Mouse (Mus musculus) gastrocnemius, adult 8-10 months (tissue): ENCODE results near the gene Tmem125. TPM values are rescaled to one million over a fixed set of nuclear protein-coding genes. Genes with fewer than 3 reads are reported as not detected.

Experiments used
- DNase-seq, 2 experiments: peaks; one replicate each; pipeline ENCODE4 v3.0.0; 2022; ENCODE audit warnings: low spot score in 2 of 2
- total RNA-seq, 4 experiments: library from RNA; stranded (reverse); gene quantifications; 2 replicates each; pipeline ENCODE4 v1.2.4; 2022

Tmem125 gene
- not detected for total RNA-seq

GRCm38 (mm10) chr4:118543592-118544260, at the start of gene Tmem125:
Gene Tmem125 (minus strand): TSS chr4:118544044.
- no peak for DNase-seq

GRCm38 (mm10) chr4:118589733-118590130, 45.9 kb upstream of the Tmem125 start:
- DNase-seq = no peak

- no peak for DNase-seq
These were observed 45.3 kb upstream of the Tmem125 start for GRCm38 (mm10) chr4:118589053-118589732.

GRCm38 (mm10) chr4:118582629-118583028, 38.8 kb upstream of the Tmem125 start:
- no peak for DNase-seq

- no peak for DNase-seq
These were observed 37.7 kb upstream of the Tmem125 start for GRCm38 (mm10) chr4:118581508-118581907.

- no peak for DNase-seq
These were observed 35.5 kb upstream of the Tmem125 start for GRCm38 (mm10) chr4:118579313-118579712.

GRCm38 (mm10) chr4:118576097-118576496, 32.3 kb upstream of the Tmem125 start:
- DNase-seq = peak; percentile 20 to 23

GRCm38 (mm10) chr4:118571441-118571840, 27.6 kb upstream of the Tmem125 start:
- no peak for DNase-seq

- no peak for DNase-seq
These were observed 25.5 kb upstream of the Tmem125 start for GRCm38 (mm10) chr4:118569320-118569719.

- no peak for DNase-seq
These were observed 24.9 kb upstream of the Tmem125 start for GRCm38 (mm10) chr4:118568709-118569108.

- no peak for DNase-seq
These were observed 22.4 kb upstream of the Tmem125 start for GRCm38 (mm10) chr4:118566161-118566676.

- DNase-seq = no peak
These were observed 21.1 kb upstream of the Tmem125 start for GRCm38 (mm10) chr4:118564926-118565279.

- no peak for DNase-seq
These were observed 20.4 kb upstream of the Tmem125 start for GRCm38 (mm10) chr4:118564062-118564925.

- DNase-seq = no peak
These were observed 9.3 kb upstream of the Tmem125 start for GRCm38 (mm10) chr4:118553039-118553649.

- DNase-seq = peak in 1 of 2 experiments; percentile 31
These were observed 4.3 kb upstream of the Tmem125 start for GRCm38 (mm10) chr4:118548130-118548480.

GRCm38 (mm10) chr4:118547424-118548129, 3.7 kb upstream of the Tmem125 start:
- peak; percentile 70 to 72 for DNase-seq

GRCm38 (mm10) chr4:118544441-118545127, 740 bp upstream of the Tmem125 start:
- DNase-seq = no peak

- DNase-seq = no peak
These were observed 700 bp downstream of the Tmem125 start for GRCm38 (mm10) chr4:118543158-118543530.

GRCm38 (mm10) chr4:118542510-118543157, 1.2 kb downstream of the Tmem125 start:
- no peak for DNase-seq

- DNase-seq = no peak
These were observed 3.9 kb downstream of the Tmem125 start for GRCm38 (mm10) chr4:118539904-118540303.
